Mouse (Mus musculus): Measurements from ENCODE around the gene Tcaim.
A peak's percentile ranks its signal among the peaks of the same experiment; 100 is the strongest.
"Not testable (repeated sequence)": the region's sequence is repeated elsewhere in the genome, so short reads cannot be mapped to it uniquely, and the experiment has no call there.

Gene Tcaim

GRCm38 (mm10) chr9:122805053-122805844 lies at the start of gene Tcaim:
Gene Tcaim (plus strand): TSS chr9:122805539.
- peak; percentile 93 for DNase-seq (ENCODE audit: low spot score)

- no peak for DNase-seq (ENCODE audit: low spot score)
Observed at GRCm38 (mm10) chr9:122757614-122758013, 47.7 kb upstream of the Tcaim start.

- no peak for DNase-seq (ENCODE audit: low spot score)
Observed at GRCm38 (mm10) chr9:122760111-122760510, 45.2 kb upstream of the Tcaim start.

- DNase-seq (ENCODE audit: low spot score): no peak
Observed at GRCm38 (mm10) chr9:122785231-122785630, 20.1 kb upstream of the Tcaim start.

GRCm38 (mm10) chr9:122786534-122786933 lies 18.8 kb upstream of the Tcaim start:
- DNase-seq (ENCODE audit: low spot score): no peak

- no peak for DNase-seq (ENCODE audit: low spot score)
Observed at GRCm38 (mm10) chr9:122805845-122806341, 554 bp downstream of the Tcaim start.

- no peak for DNase-seq (ENCODE audit: low spot score)
Observed at GRCm38 (mm10) chr9:122807186-122807585, 1.8 kb downstream of the Tcaim start.

- DNase-seq (ENCODE audit: low spot score): no peak
Observed at GRCm38 (mm10) chr9:122810212-122810611, 4.9 kb downstream of the Tcaim start.

GRCm38 (mm10) chr9:122812386-122812785 lies 7.0 kb downstream of the Tcaim start:
- DNase-seq (ENCODE audit: low spot score): no peak

- DNase-seq (ENCODE audit: low spot score): no peak
Observed at GRCm38 (mm10) chr9:122814775-122815174, 9.4 kb downstream of the Tcaim start.

- DNase-seq (ENCODE audit: low spot score): no peak
Observed at GRCm38 (mm10) chr9:122815239-122815851, 10.0 kb downstream of the Tcaim start.

- DNase-seq (ENCODE audit: low spot score): no peak
Observed at GRCm38 (mm10) chr9:122823374-122824017, 18.2 kb downstream of the Tcaim start.

- DNase-seq (ENCODE audit: low spot score): no peak
Observed at GRCm38 (mm10) chr9:122826743-122827142, 21.4 kb downstream of the Tcaim start.

GRCm38 (mm10) chr9:122829826-122830380 lies 24.6 kb downstream of the Tcaim start:
- DNase-seq (ENCODE audit: low spot score): no peak

- peak; percentile 11 for DNase-seq (ENCODE audit: low spot score)
Observed at GRCm38 (mm10) chr9:122836126-122836525, 30.8 kb downstream of the Tcaim start.

- peak; percentile 35 for DNase-seq (ENCODE audit: low spot score)
Observed at GRCm38 (mm10) chr9:122836790-122837189, 31.5 kb downstream of the Tcaim start.

GRCm38 (mm10) chr9:122837216-122837615 lies 31.9 kb downstream of the Tcaim start:
- no peak for DNase-seq (ENCODE audit: low spot score)

GRCm38 (mm10) chr9:122837680-122838079 lies 32.3 kb downstream of the Tcaim start:
- DNase-seq (ENCODE audit: low spot score): peak; percentile 80

- DNase-seq (ENCODE audit: low spot score): no peak
Observed at GRCm38 (mm10) chr9:122843760-122844159, 38.4 kb downstream of the Tcaim start, which contains the start of gene Gm35549. Gene Gm35549 (minus strand): TSS chr9:122844035.

GRCm38 (mm10) chr9:122845621-122846020 lies 40.3 kb downstream of the Tcaim start:
- no peak for DNase-seq (ENCODE audit: low spot score)

- no peak for DNase-seq (ENCODE audit: low spot score)
Observed at GRCm38 (mm10) chr9:122846156-122846555, 40.8 kb downstream of the Tcaim start.

GRCm38 (mm10) chr9:122847811-122848311 lies 42.5 kb downstream of the Tcaim start:
- not testable (repeated sequence) for DNase-seq (ENCODE audit: low spot score)
